Mouse (Mus musculus): ENCODE data around the gene Gsta2.
A peak's percentile ranks its signal among the peaks of the same experiment; 100 is the strongest.
"Not testable (repeated sequence)": the region's sequence is repeated elsewhere in the genome, so short reads cannot be mapped to it uniquely, and the experiment has no call there.

Gsta2 gene

GRCm38 (mm10) chr9:78365850-78366544, 10.4 kb upstream of the Gsta2 start:
- DNase-seq (ENCODE audit: low read depth, low spot score), result no peak

DNA sequence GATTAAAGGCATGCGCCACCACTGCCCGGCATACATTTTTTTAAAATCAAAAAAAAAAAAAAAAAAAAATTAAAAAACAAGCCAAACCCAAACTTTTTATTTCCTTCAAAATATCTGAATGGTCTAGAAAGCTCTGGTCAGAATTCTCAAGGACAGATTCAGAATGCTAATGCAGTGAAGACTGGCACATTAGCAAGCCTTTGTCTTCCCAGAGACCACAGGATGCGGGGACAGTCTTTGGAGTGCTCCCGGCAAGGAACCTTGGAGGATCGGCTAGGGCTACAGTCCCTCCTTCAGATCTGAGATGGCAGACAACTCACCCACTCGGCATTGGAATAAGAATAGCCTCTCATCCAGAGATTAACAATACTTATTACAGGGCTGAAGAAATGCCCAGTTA, 9.1 kb upstream of the Gsta2 start:
- DNase-seq (ENCODE audit: low read depth, low spot score), result no peak

DNA sequence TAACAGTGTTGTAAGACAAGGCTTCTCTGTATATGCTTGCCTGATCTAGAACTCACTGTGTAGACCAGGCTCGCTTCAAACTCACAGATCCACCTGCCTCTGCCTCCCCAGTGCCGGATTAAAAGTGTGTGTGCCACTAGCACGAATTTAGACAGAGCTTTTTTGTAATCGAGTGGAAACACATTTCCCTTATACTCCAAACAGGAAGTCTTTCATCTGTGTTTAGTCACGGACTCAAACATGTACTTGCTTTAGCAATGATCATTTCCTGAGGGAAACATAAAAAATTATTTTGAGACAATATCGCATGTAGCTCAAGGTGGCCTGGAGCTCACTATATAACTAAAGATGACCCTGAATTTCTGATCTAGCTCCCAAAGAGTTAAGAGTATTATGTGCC, 7.8 kb upstream of the Gsta2 start:
- no peak for DNase-seq (ENCODE audit: low read depth, low spot score)

DNA sequence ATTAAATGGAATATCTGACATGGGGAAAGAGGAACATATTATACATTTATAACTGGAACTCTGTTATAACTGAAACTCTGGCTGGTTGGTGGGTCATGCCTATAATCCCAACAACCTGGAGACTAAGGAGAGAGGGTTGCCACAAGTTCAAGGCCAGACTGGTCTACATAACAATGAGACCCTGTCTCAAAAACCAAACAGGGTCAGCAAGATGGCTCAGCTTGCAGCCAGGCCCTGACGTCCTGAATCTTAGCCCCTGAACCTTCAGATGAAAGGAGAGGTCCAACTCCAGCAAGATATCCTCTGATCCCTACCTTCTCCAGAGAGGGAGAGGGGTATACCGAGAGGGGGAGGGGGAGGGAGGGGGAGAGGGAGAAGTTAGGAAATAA, 4.9 kb upstream of the Gsta2 start:
- DNase-seq (ENCODE audit: low read depth, low spot score), result no peak

DNA sequence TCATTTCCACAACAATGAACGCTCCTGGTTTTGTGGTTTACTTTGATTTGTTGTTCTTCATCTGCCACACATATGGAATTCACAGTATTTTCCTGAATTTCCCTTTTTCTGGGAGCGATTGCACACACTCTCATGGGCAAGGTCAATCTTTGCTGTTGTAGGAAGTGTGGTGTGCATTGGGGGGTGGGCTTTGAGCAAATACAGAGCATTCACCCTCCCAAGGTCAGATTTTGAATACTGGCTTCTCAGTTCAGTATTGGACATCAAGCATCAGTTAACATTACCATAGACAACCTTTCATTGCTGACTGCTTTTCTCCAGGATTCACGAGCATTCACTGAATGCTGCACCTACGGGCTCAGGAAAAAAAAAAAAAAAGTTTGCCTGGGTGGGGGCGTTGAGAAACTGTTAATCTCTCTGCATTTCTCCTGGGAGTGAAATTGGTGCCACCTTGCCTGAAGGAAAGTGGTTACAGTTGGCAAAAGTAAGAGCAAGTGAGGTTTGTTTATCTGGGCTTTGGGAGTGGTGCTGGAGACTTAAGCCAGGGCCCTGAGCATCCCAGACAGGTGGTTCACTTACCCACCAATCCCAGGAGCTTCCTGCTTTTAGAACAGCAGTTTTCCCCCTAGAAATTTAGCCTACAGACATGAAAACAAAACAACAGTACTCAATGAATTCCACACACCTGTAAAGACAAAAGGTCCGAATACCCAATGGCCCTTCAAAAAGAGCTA, 4.3 kb upstream of the Gsta2 start:
- DNase-seq (ENCODE audit: low read depth, low spot score), result no peak

DNA sequence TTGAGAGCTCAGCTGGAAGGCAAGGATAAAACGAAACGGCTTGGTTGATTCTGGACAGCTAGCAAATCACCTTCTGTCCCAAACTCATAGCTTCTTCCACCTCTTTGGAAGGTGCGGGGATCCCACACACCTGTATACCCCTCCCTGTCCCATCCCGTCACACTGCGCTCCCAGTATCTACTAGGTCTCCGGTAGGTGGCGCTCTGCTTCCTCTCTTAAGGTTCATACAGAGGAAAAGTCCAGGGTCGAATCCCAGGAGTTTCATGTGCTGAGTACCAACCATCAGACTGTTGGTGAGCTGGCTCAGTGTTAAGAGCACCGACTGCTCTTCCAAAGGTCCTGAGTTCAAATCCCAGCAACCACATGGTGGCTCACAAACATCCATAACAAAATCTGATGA, 2.5 kb upstream of the Gsta2 start:
- DNase-seq (ENCODE audit: low read depth, low spot score), result peak; percentile 73

- DNase-seq (ENCODE audit: low read depth, low spot score), result no peak
These were observed 666 bp downstream of the Gsta2 start for GRCm38 (mm10) chr9:78354665-78355578.

DNA sequence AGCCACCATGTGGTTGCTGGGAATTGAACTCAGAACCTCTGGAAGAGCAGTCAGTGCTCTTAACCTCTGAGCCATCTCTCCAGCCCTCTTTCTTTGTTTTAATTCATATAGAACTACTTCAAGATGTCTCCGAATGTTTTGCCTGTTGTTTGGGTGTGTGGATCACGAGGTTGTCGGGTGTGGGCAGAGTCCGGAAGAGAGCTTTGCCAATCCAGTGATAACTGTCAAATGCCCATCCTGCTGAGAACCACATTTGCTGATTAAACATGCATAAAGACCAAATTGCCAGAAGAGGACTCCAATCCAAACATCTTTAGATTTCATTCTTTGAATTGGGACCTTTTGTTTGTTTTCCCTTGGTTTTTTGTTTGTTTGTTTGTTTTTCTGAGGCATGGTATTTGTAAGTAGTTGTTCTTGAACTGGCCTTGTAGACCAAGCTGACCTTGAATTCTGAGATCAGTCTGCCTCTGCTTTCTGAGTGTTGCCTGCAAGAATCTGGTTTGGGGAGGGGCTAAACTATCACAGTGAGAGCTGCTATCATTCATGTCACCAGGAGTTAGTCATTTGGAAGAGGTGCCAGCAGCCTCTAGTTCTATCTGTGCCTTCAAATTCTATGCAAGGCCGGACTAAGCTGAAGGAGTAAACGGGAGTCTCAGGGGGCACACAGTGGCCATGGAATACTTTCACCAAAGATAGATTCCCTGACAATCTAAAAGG, 3.9 kb downstream of the Gsta2 start:
- no peak for DNase-seq (ENCODE audit: low read depth, low spot score)

- DNase-seq (ENCODE audit: low read depth, low spot score), result not testable (repeated sequence)
These were observed 5.6 kb downstream of the Gsta2 start for GRCm38 (mm10) chr9:78350007-78350406.

DNA sequence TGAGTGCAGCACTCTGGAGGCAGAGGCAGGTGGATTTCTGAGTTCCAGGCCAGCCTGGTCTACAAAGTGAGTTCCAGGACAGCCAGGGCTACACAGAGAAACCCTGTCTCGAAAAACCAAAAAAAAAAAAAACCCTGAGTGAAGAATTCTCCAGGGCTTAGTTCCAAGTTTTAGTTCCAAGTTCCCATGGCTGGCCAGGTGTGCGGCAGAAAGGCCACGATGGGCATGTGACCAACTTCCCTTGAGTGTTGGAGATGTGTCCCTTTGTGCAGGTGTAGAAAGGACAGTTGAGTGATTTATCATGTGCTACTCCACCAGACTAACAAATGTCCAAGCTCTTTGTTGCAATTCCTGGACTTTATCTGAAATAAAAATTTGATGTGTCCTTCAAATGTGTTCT, 6.4 kb downstream of the Gsta2 start:
- DNase-seq (ENCODE audit: low read depth, low spot score), result not testable (repeated sequence)

GRCm38 (mm10) chr9:78348206-78349004, 7.2 kb downstream of the Gsta2 start:
- not testable (repeated sequence) for DNase-seq (ENCODE audit: low read depth, low spot score)

DNA sequence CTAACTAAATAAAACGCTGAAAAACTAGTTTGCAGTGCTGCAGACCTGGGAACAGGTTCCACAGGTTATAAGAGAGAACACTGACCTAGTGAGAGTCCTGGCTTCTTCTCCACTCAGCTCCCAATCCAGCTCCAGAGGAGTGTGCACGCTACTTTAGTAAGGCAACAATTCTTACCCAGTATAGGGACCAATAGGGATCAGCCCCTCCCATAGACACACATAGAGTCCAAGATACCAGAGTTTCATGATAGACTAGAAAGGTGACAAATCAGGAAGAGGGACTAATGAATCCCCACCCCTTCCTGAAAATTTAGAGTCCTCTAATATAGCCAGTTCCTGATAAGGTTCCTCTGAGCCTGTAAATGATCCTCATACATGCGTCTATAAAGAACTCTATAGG, 8.6 kb downstream of the Gsta2 start:
- DNase-seq (ENCODE audit: low read depth, low spot score), result no peak

- DNase-seq (ENCODE audit: low read depth, low spot score), result not testable (repeated sequence)
These were observed 10.4 kb downstream of the Gsta2 start for GRCm38 (mm10) chr9:78345235-78345634.

- not testable (repeated sequence) for DNase-seq (ENCODE audit: low read depth, low spot score)
These were observed 12.5 kb downstream of the Gsta2 start for GRCm38 (mm10) chr9:78343055-78343454.

DNA sequence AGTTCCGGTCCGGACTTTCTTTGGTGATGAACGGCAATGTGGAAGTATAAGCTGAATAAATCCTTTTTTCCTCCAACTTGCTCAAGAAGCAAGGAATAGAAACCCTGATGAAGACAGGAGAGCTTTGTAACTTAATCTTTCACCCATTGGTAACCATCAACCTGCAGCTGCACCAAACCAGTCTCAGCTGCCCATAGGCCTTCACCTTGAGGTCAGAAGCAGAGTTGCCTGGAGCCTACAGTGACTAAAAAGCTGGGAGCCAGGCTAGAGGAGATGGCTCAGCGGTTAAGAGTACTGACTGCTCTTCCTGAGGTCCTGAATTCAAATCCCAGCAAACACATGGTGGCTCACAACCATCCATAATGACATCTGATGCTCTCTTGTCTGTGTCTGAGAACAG, 13.1 kb downstream of the Gsta2 start:
- not testable (repeated sequence) for DNase-seq (ENCODE audit: low read depth, low spot score)

GRCm38 (mm10) chr9:78340324-78340723, 15.3 kb downstream of the Gsta2 start:
- DNase-seq (ENCODE audit: low read depth, low spot score), result peak; percentile 30

GRCm38 (mm10) chr9:78337050-78337449, 18.5 kb downstream of the Gsta2 start:
- DNase-seq (ENCODE audit: low read depth, low spot score), result peak; percentile 6

DNA sequence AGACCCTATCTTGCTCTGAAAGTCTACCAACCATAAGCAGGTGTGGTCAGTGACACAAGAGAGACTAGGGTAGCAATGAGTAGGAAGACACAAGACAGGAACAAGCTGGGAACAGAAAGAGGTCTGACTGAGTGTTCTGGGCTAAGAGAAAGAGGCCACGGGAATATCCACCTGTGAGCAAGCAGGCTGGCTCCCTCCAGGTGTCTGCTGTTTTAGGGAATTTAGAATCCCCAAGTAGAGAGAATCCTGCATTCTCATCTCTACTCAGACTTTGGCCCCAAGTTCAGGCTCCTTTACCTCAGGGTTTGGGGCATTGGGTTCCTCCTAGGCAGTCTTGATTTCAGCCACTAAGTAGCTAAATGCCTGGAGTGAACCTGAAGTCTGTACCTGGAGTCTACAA, 28.3 kb downstream of the Gsta2 start, which contains the start of gene Omt2b:
Gene Omt2b, plus strand, starts transcription at position 301 of the 400 bp plus-strand sequence.
- not testable (repeated sequence) for DNase-seq (ENCODE audit: low read depth, low spot score)

GRCm38 (mm10) chr9:78319499-78319898, 36.1 kb downstream of the Gsta2 start:
- peak; percentile 16 for DNase-seq (ENCODE audit: low read depth, low spot score)

- DNase-seq (ENCODE audit: low read depth, low spot score), result no peak
These were observed 40.9 kb downstream of the Gsta2 start, which contains the start of gene Omt2a for GRCm38 (mm10) chr9:78314696-78315095. Gene Omt2a, minus strand, starts transcription at chr9:78314796.

All from brain, adult 2 months (tissue).